Mouse (Mus musculus) liver, embryonic 15.5 days (tissue): ENCODE measurements around the gene Nlrp4a. TPM values are rescaled to one million over a fixed set of nuclear protein-coding genes. Genes with fewer than 3 reads are reported as not detected.
"Not testable (repeated sequence)": the region's sequence is repeated elsewhere in the genome, so short reads cannot be mapped to it uniquely, and the experiment has no call there.

Experiments
- ATAC-seq: fragments of 200-750 bp; cut with Nextera tagmentation; 2 replicates; pipeline ENCODE4 v1.8.0; 2017; ENCODE audit warnings: moderate number of reproducible peaks, mild to moderate bottlenecking, moderate library complexity; ENCODE audit not compliant: insufficient read depth
- H3K27ac ChIP-seq: fragments of 300-500 bp; sonication (generic); replicated peaks from 2 replicates; pipeline ENCODE4 v1.5.1; 2015; ENCODE audit warnings: mild to moderate bottlenecking, inconsistent platforms
- H3K27me3 ChIP-seq: fragments of 300-500 bp; sonication (generic); 2 replicates; pipeline ENCODE4 v1.6.1; 2015; ENCODE audit warnings: mild to moderate bottlenecking, inconsistent platforms
- H3K36me3 ChIP-seq: fragments of 300-500 bp; sonication (generic); replicated peaks from 2 replicates; pipeline ENCODE4 v1.6.1; 2015; ENCODE audit warnings: moderate library complexity, mild to moderate bottlenecking, inconsistent platforms
- H3K4me1 ChIP-seq: fragments of 300-500 bp; sonication (generic); replicated peaks from 2 replicates; pipeline ENCODE4 v1.6.1; 2015; ENCODE audit warnings: inconsistent platforms
- H3K4me2 ChIP-seq: fragments of 300-500 bp; sonication (generic); 2 replicates; pipeline ENCODE4 v1.6.1; 2015; ENCODE audit warnings: moderate library complexity, mild to moderate bottlenecking, inconsistent platforms
- H3K4me3 ChIP-seq: fragments of 300-500 bp; sonication (generic); replicated peaks from 2 replicates; pipeline ENCODE4 v1.5.1; 2015; ENCODE audit warnings: mild to moderate bottlenecking, inconsistent platforms
- H3K9ac ChIP-seq: fragments of 300-500 bp; sonication (generic); 2 replicates; pipeline ENCODE4 v1.6.1; 2015; ENCODE audit warnings: moderate library complexity, mild to moderate bottlenecking, inconsistent platforms
- H3K9me3 ChIP-seq: fragments of 300-500 bp; sonication (generic); replicated peaks from 2 replicates; pipeline ENCODE4 v1.6.1; 2016; ENCODE audit warnings: inconsistent platforms
- WGBS: fragments of 180-500 bp; shearing (Covaris S2); methylation state at CpG from one replicate; pipeline ENCODE4 v1.1.7; 2015; ENCODE audit warnings: mixed read lengths; ENCODE audit not compliant: insufficient replicate concordance; 5-methylcytosine and 5-hydroxymethylcytosine counted together
- polyA plus RNA-seq: library from polyadenylated mRNA; unstranded; fragments of >200 nt; fragmentation: Nextera tagmentation; extraction: Ambion mirVana; gene quantifications from 2 replicates; pipeline ENCODE4 v1.2.1, GENCODE M21; 2015

The Nlrp4a gene
- polyA plus RNA-seq: not detected in 2 replicates

DNA sequence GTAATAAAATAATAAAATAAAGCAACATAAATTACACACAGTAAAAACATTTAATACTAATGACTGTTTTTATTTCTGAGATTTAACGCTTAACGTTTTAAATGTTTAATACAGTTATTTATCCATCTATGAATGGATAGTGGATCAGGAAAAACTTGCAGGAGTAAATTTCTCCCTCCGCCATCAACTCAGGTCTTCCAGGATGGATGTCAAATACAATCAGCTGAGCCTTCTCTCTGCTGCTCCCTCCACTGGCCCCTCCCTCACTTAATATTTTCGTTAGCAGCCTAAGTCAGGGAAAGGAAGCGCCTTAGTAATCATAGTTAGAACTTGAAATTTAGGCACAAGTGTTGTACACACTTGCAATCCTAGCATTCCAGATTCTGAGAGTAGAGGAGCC is at the start of gene Nlrp4a:
Gene Nlrp4a (plus strand): TSS at position 301 of the 400 bp plus-strand sequence.
- H3K27me3 ChIP-seq: no peaks in the 10 kb centered on the region
- H3K27ac ChIP-seq: no peak within 1 kb of the TSS
- no peak within 1 kb of the TSS for H3K4me2 ChIP-seq
- H3K9me3 ChIP-seq: no peaks in the 10 kb centered on the region
- ATAC-seq: no peak
- no peaks in the 10 kb centered on the region for H3K36me3 ChIP-seq
- H3K4me1 ChIP-seq: no peaks in the 10 kb centered on the region
- 67% methylated on average over 5 of the region's 5 CpGs for WGBS
- no peak within 1 kb of the TSS for H3K9ac ChIP-seq
- no peak within 1 kb of the TSS for H3K4me3 ChIP-seq

GRCm38 (mm10) chr7:26386691-26387090 is 48.2 kb upstream of the Nlrp4a start:
- not testable (repeated sequence) for H3K4me1 ChIP-seq, H3K36me3 ChIP-seq, ATAC-seq, H3K4me2 ChIP-seq, H3K27me3 ChIP-seq, H3K27ac ChIP-seq, H3K4me3 ChIP-seq, H3K9me3 ChIP-seq, H3K9ac ChIP-seq
- 62% methylated on average over 5 of the region's 5 CpGs for WGBS

- H3K4me1 ChIP-seq, H3K9ac ChIP-seq, H3K27ac ChIP-seq, H3K36me3 ChIP-seq, H3K9me3 ChIP-seq, ATAC-seq, H3K27me3 ChIP-seq, H3K4me3 ChIP-seq, H3K4me2 ChIP-seq: not testable (repeated sequence)
- WGBS: 38% methylated on average over 2 of the region's 2 CpGs
Observed at GRCm38 (mm10) chr7:26391137-26391536, 43.8 kb upstream of the Nlrp4a start.

GRCm38 (mm10) chr7:26391811-26392210 is 43.1 kb upstream of the Nlrp4a start:
- ATAC-seq, H3K4me3 ChIP-seq, H3K36me3 ChIP-seq, H3K9ac ChIP-seq, H3K27me3 ChIP-seq, H3K27ac ChIP-seq, H3K4me1 ChIP-seq, H3K4me2 ChIP-seq, H3K9me3 ChIP-seq: not testable (repeated sequence)
- WGBS: 68% methylated on average over 6 of the region's 6 CpGs

GRCm38 (mm10) chr7:26403600-26403999 is 31.3 kb upstream of the Nlrp4a start, which contains the start of gene Nlrp9c:
Nlrp9c (minus strand) TSS chr7:26403700.
- not testable (repeated sequence) for H3K4me1 ChIP-seq, H3K36me3 ChIP-seq, H3K4me3 ChIP-seq, H3K9ac ChIP-seq, ATAC-seq, H3K9me3 ChIP-seq, H3K27me3 ChIP-seq, H3K4me2 ChIP-seq, H3K27ac ChIP-seq
- 39% methylated on average over 2 of the region's 2 CpGs for WGBS

GRCm38 (mm10) chr7:26476690-26477089 is 41.8 kb downstream of the Nlrp4a start:
- H3K36me3 ChIP-seq: no peaks in the 10 kb centered on the region
- no peaks in the 10 kb centered on the region for H3K4me1 ChIP-seq
- no peak overlapping the region for H3K9ac ChIP-seq
- no peaks in the 10 kb centered on the region for H3K9me3 ChIP-seq
- no peak overlapping the region for H3K4me2 ChIP-seq
- no peaks in the 10 kb centered on the region for H3K27me3 ChIP-seq
- ATAC-seq: no peak
- no peak overlapping the region for H3K27ac ChIP-seq
- no peak overlapping the region for H3K4me3 ChIP-seq

DNA sequence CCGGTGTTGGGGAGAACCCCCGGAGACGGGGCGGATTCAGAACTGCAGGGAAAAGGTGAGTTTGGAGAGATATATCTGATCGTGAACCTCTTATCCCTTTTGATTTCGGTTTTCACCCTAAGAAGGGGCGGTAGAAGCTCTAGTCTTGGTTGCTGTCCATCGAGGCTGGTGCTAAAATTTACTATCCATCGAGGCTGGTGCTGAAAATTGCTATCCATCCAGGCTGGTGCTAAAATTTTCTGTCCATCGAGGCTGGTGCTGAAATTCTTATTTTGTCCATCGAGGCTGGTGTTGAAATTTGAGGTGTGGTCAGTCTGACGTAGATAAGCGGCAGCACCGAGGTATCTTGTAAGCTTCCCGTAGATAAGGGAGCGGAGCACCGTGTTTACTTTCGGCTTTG is 54.6 kb downstream of the Nlrp4a start:
- H3K4me2 ChIP-seq, ATAC-seq, H3K4me3 ChIP-seq, H3K4me1 ChIP-seq, H3K27me3 ChIP-seq, H3K27ac ChIP-seq, H3K36me3 ChIP-seq, H3K9me3 ChIP-seq, H3K9ac ChIP-seq: not testable (repeated sequence)
- WGBS: 63% methylated on average over 18 of the region's 18 CpGs

Other genes with a start within 250 kb of the Nlrp4a start
- gene Vmn1r184, start 174.8 kb upstream of the Nlrp4a start, polyA plus RNA-seq: not detected in 2 replicates
- 0.60 and 0.98 TPM in 2 replicates for gene Cyp2a4, start 127.9 kb upstream of the Nlrp4a start, polyA plus RNA-seq
- not detected in 2 replicates for gene Nlrp9c, start 31.4 kb upstream of the Nlrp4a start, polyA plus RNA-seq
- not detected in 2 replicates for gene Nlrp9a, start 99.9 kb downstream of the Nlrp4a start, polyA plus RNA-seq
- not detected in 2 replicates for gene Vmn1r185, start 183.4 kb downstream of the Nlrp4a start, polyA plus RNA-seq